Mouse (Mus musculus) hematopoietic multipotent progenitor cell, adult 10-12 weeks (in vitro differentiated cells): ENCODE data around the gene Elfn1. TPM values are rescaled to one million over a fixed set of nuclear protein-coding genes. Genes with fewer than 3 reads are reported as not detected.

Experiments used
- polyA plus RNA-seq: library from polyadenylated mRNA; stranded (reverse); fragments of >175 nt; gene quantifications from 2 replicates; pipeline ENCODE4 v1.2.3, GENCODE M21; 2012; ENCODE audit warnings: low replicate concordance

The Elfn1 gene
- polyA plus RNA-seq: 0.16 and 0.20 TPM in 2 replicates

GRCm38 (mm10) chr5:139907714-139908242 lies at the start of gene Elfn1:
Gene Elfn1, plus strand, starts transcription at chr5:139907943.

Other genes starting within 250 kb of the Elfn1 start
- 1.9 and 9.8 TPM in 2 replicates for gene Micall2, start 171.6 kb upstream of the Elfn1 start, polyA plus RNA-seq
- 85.1 and 117 TPM in 2 replicates for gene Ints1, start 132.3 kb upstream of the Elfn1 start, polyA plus RNA-seq
- gene Mafk, start 116.4 kb upstream of the Elfn1 start, polyA plus RNA-seq: 46.2 and 49.8 TPM in 2 replicates
- gene Tmem184a, start 88.0 kb upstream of the Elfn1 start, polyA plus RNA-seq: 0.48 and 1.2 TPM in 2 replicates
- not detected in 2 replicates for gene Gm26938, start 81.5 kb upstream of the Elfn1 start, polyA plus RNA-seq
- gene Psmg3, start 81.1 kb upstream of the Elfn1 start, polyA plus RNA-seq: 12.5 and 17.0 TPM in 2 replicates